Mouse (Mus musculus): ENCODE measurements around the gene Tmem35b. TPM values are rescaled to one million over a fixed set of nuclear protein-coding genes. Genes with fewer than 3 reads are reported as not detected.
"Not testable (repeated sequence)": the region's sequence is repeated elsewhere in the genome, so short reads cannot be mapped to it uniquely, and the experiment has no call there.

Gene Tmem35b
- polyA plus RNA-seq, 1 experiment from 2014 or later, result 10.8 TPM

- not testable (repeated sequence) for H3K9me3 ChIP-seq (ENCODE audit: control insufficient read depth, low read length); H3K36me3 ChIP-seq (ENCODE audit: control insufficient read depth, insufficient read depth, low read length); ATAC-seq (ENCODE audit: insufficient number of reproducible peaks, low FRiP score, low TSS enrichment, low read depth); H3K4me2 ChIP-seq (ENCODE audit: low read depth, severe bottlenecking); H3K27ac ChIP-seq (replicated peaks; ENCODE audit: low read depth, low read length); H3K27me3 ChIP-seq (ENCODE audit: control insufficient read depth, insufficient read depth, low read length); H3K4me3 ChIP-seq (ENCODE audit: low read depth, low read length); H3K4me1 ChIP-seq (ENCODE audit: control insufficient read depth, insufficient read depth, low read length); H3K9ac ChIP-seq (ENCODE audit: low read length); DNase-seq (ENCODE audit: low spot score)
- 91% methylated on average over 1 of the region's 2 CpGs for WGBS
Observed at GRCm38 (mm10) chr4:127099552-127099951, 23.9 kb upstream of the Tmem35b start.

- Histone ChIP-seq H3K4me3 (ENCODE audit: low read depth, low read length) (no peak overlapping the region), H3K4me1 (ENCODE audit: control insufficient read depth, insufficient read depth, low read length) (no peaks in the 10 kb centered on the region), H3K27ac (replicated peaks; ENCODE audit: low read depth, low read length) (no peak overlapping the region), H3K9ac (ENCODE audit: low read length) (no peak overlapping the region), H3K9me3 (ENCODE audit: control insufficient read depth, low read length) (no peaks in the 10 kb centered on the region), H3K27me3 (ENCODE audit: control insufficient read depth, insufficient read depth, low read length) (no peaks in the 10 kb centered on the region), H3K4me2 (ENCODE audit: low read depth, severe bottlenecking) (no peak overlapping the region), H3K36me3 (ENCODE audit: control insufficient read depth, insufficient read depth, low read length) (no peaks in the 10 kb centered on the region)
- no peak for DNase-seq (ENCODE audit: low spot score)
- WGBS, result 93% methylated on average over 4 of the region's 4 CpGs
- no peak for ATAC-seq (ENCODE audit: insufficient number of reproducible peaks, low FRiP score, low TSS enrichment, low read depth)
Observed at GRCm38 (mm10) chr4:127107566-127107965, 15.9 kb upstream of the Tmem35b start.

- Histone ChIP-seq H3K9me3 (ENCODE audit: control insufficient read depth, low read length) (no peaks in the 10 kb centered on the region), H3K9ac (ENCODE audit: low read length) (no peak overlapping the region), H3K4me1 (ENCODE audit: control insufficient read depth, insufficient read depth, low read length) (no peaks in the 10 kb centered on the region), H3K4me3 (ENCODE audit: low read depth, low read length) (no peak overlapping the region), H3K4me2 (ENCODE audit: low read depth, severe bottlenecking) (no peak overlapping the region), H3K27me3 (ENCODE audit: control insufficient read depth, insufficient read depth, low read length) (no peaks in the 10 kb centered on the region), H3K36me3 (ENCODE audit: control insufficient read depth, insufficient read depth, low read length) (no peaks in the 10 kb centered on the region), H3K27ac (replicated peaks; ENCODE audit: low read depth, low read length) (no peak overlapping the region)
- DNase-seq (ENCODE audit: low spot score), result no peak
- 75% methylated on average over 4 of the region's 4 CpGs for WGBS
- no peak for ATAC-seq (ENCODE audit: insufficient number of reproducible peaks, low FRiP score, low TSS enrichment, low read depth)
Observed at GRCm38 (mm10) chr4:127110570-127110969, 12.9 kb upstream of the Tmem35b start.

GRCm38 (mm10) chr4:127124331-127124730 lies 840 bp downstream of the Tmem35b start:
- H3K4me1 ChIP-seq (ENCODE audit: control insufficient read depth, insufficient read depth, low read length), result no peaks in the 10 kb centered on the region
- H3K27me3 ChIP-seq (ENCODE audit: control insufficient read depth, insufficient read depth, low read length), result no peaks in the 10 kb centered on the region
- ATAC-seq (ENCODE audit: insufficient number of reproducible peaks, low FRiP score, low TSS enrichment, low read depth) (no peak), DNase-seq (ENCODE audit: low spot score) (no peak)
- H3K27ac ChIP-seq (replicated peaks; ENCODE audit: low read depth, low read length), result no peak overlapping the region
- H3K4me2 ChIP-seq (ENCODE audit: low read depth, severe bottlenecking), result no peak overlapping the region
- peaks cover 3% of the 10 kb centered on the region; the same call in 1 of the 2 replicates for H3K36me3 ChIP-seq (ENCODE audit: control insufficient read depth, insufficient read depth, low read length)
- WGBS, result 93% methylated on average over 1 of the region's 1 CpGs
- H3K9ac ChIP-seq (ENCODE audit: low read length), result no peak overlapping the region
- no peaks in the 10 kb centered on the region for H3K9me3 ChIP-seq (ENCODE audit: control insufficient read depth, low read length)
- H3K4me3 ChIP-seq (ENCODE audit: low read depth, low read length), result no peak overlapping the region

DNA sequence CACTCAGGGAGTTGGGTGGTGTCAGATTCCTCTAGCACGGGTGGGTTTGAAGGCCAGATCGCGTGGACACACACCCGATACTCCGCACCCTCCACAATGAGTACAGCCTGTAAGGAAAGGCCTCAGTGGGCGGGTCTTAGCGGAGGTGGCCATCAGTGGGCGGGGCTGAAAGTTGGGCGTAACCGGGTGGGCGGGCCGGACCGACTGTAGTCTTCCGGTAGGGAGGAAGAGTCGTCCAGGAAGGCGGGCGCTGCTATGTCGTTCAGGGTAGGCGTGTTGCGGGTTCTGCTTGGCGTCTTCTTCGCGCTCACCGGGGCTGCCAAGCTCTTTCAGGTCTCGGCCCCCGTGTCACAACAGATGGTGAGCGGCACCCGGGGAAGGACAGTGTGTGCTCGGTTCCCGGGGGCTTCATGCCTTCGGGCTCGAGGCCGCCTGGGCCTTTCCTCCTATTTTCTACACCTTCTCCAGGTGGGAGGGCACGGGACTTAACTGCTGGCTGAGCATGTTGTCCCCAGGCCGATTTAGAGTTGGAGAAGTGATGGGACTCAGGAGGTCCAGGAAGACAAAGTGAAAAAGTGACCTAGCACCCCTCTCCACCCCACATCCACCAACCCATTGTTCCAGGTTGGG lies 2.5 kb downstream of the Tmem35b start:
- Histone ChIP-seq H3K27me3 (ENCODE audit: control insufficient read depth, insufficient read depth, low read length) (no peaks in the 10 kb centered on the region), H3K4me1 (ENCODE audit: control insufficient read depth, insufficient read depth, low read length) (no peaks in the 10 kb centered on the region), H3K4me2 (ENCODE audit: low read depth, severe bottlenecking) (peak overlapping the region; percentile 59), H3K9ac (ENCODE audit: low read length) (peak overlapping the region; percentile 63), H3K27ac (replicated peaks; ENCODE audit: low read depth, low read length) (no peak overlapping the region; the same call in 1 of the 2 replicates), H3K36me3 (ENCODE audit: control insufficient read depth, insufficient read depth, low read length) (peaks cover 3% of the 10 kb centered on the region; the same call in 1 of the 2 replicates), H3K4me3 (ENCODE audit: low read depth, low read length) (peak overlapping the region; percentile 49), H3K9me3 (ENCODE audit: control insufficient read depth, low read length) (no peaks in the 10 kb centered on the region)
- WGBS, result 1% methylated on average over 35 of the region's 35 CpGs
- ATAC-seq (ENCODE audit: insufficient number of reproducible peaks, low FRiP score, low TSS enrichment, low read depth) (peak; percentile 92), DNase-seq (ENCODE audit: low spot score) (peak; percentile 92)

DNA sequence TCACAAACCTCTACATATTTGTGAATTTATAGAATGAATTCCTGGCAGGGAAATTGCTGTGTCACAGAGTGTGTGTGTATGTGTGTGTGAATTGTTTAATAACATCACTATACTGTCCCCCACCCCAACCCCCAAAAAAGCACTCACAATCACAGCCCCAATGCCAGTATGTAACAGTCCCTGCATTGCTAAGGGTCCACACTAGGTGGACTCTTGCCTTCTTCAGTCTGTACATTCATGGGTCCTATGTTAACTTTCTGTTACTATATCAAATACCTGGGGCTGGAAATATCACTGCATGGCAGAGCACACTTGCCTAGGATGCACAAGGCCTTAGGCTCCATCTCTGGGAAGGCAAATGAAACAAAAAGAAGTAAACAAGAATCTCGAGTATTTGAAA lies 11.2 kb downstream of the Tmem35b start:
- H3K4me2 ChIP-seq (ENCODE audit: low read depth, severe bottlenecking), result no peak overlapping the region
- no peaks in the 10 kb centered on the region for H3K4me1 ChIP-seq (ENCODE audit: control insufficient read depth, insufficient read depth, low read length)
- no peak overlapping the region for H3K27ac ChIP-seq (replicated peaks; ENCODE audit: low read depth, low read length)
- 47% methylated on average over 1 of the region's 1 CpGs for whole genome bisulfite sequencing
- no peaks in the 10 kb centered on the region for H3K36me3 ChIP-seq (ENCODE audit: control insufficient read depth, insufficient read depth, low read length)
- ATAC-seq (ENCODE audit: insufficient number of reproducible peaks, low FRiP score, low TSS enrichment, low read depth), result no peak
- H3K9ac ChIP-seq (ENCODE audit: low read length), result no peak overlapping the region
- H3K9me3 ChIP-seq (ENCODE audit: control insufficient read depth, low read length), result no peaks in the 10 kb centered on the region
- DNase-seq (ENCODE audit: low spot score), result no peak
- H3K4me3 ChIP-seq (ENCODE audit: low read depth, low read length), result no peak overlapping the region
- H3K27me3 ChIP-seq (ENCODE audit: control insufficient read depth, insufficient read depth, low read length), result no peaks in the 10 kb centered on the region

- 87% methylated on average over 5 of the region's 5 CpGs for WGBS
- no peaks in the 10 kb centered on the region for H3K4me1 ChIP-seq (ENCODE audit: control insufficient read depth, insufficient read depth, low read length)
- no peaks in the 10 kb centered on the region for H3K36me3 ChIP-seq (ENCODE audit: control insufficient read depth, insufficient read depth, low read length)
- DNase-seq (ENCODE audit: low spot score) (no peak), ATAC-seq (ENCODE audit: insufficient number of reproducible peaks, low FRiP score, low TSS enrichment, low read depth) (no peak)
- no peak overlapping the region for H3K4me2 ChIP-seq (ENCODE audit: low read depth, severe bottlenecking)
- H3K4me3 ChIP-seq (ENCODE audit: low read depth, low read length), result no peak overlapping the region
- H3K9me3 ChIP-seq (ENCODE audit: control insufficient read depth, low read length), result no peaks in the 10 kb centered on the region
- H3K9ac ChIP-seq (ENCODE audit: low read length), result no peak overlapping the region
- H3K27ac ChIP-seq (replicated peaks; ENCODE audit: low read depth, low read length), result no peak overlapping the region
- no peaks in the 10 kb centered on the region for H3K27me3 ChIP-seq (ENCODE audit: control insufficient read depth, insufficient read depth, low read length)
Observed at GRCm38 (mm10) chr4:127137591-127137990, 14.1 kb downstream of the Tmem35b start.

- Histone ChIP-seq H3K9ac (ENCODE audit: low read length) (no peak overlapping the region), H3K4me1 (ENCODE audit: control insufficient read depth, insufficient read depth, low read length) (no peaks in the 10 kb centered on the region), H3K4me2 (ENCODE audit: low read depth, severe bottlenecking) (no peak overlapping the region), H3K27ac (replicated peaks; ENCODE audit: low read depth, low read length) (no peak overlapping the region), H3K9me3 (ENCODE audit: control insufficient read depth, low read length) (no peaks in the 10 kb centered on the region), H3K4me3 (ENCODE audit: low read depth, low read length) (no peak overlapping the region), H3K36me3 (ENCODE audit: control insufficient read depth, insufficient read depth, low read length) (no peaks in the 10 kb centered on the region), H3K27me3 (ENCODE audit: control insufficient read depth, insufficient read depth, low read length) (no peaks in the 10 kb centered on the region)
- DNase-seq (ENCODE audit: low spot score) (no peak), ATAC-seq (ENCODE audit: insufficient number of reproducible peaks, low FRiP score, low TSS enrichment, low read depth) (no peak)
- 68% methylated on average over 6 of the region's 6 CpGs for WGBS
Observed at GRCm38 (mm10) chr4:127138486-127138885, 15.0 kb downstream of the Tmem35b start.

GRCm38 (mm10) chr4:127150031-127150430 lies 26.5 kb downstream of the Tmem35b start:
- no peaks in the 10 kb centered on the region for H3K4me1 ChIP-seq (ENCODE audit: control insufficient read depth, insufficient read depth, low read length)
- no peaks in the 10 kb centered on the region for H3K9me3 ChIP-seq (ENCODE audit: control insufficient read depth, low read length)
- ATAC-seq (ENCODE audit: insufficient number of reproducible peaks, low FRiP score, low TSS enrichment, low read depth) (no peak), DNase-seq (ENCODE audit: low spot score) (no peak)
- 88% methylated on average over 13 of the region's 13 CpGs for WGBS
- H3K4me3 ChIP-seq (ENCODE audit: low read depth, low read length), result no peak overlapping the region
- no peak overlapping the region for H3K4me2 ChIP-seq (ENCODE audit: low read depth, severe bottlenecking)
- H3K27ac ChIP-seq (replicated peaks; ENCODE audit: low read depth, low read length), result no peak overlapping the region
- H3K9ac ChIP-seq (ENCODE audit: low read length), result no peak overlapping the region
- H3K27me3 ChIP-seq (ENCODE audit: control insufficient read depth, insufficient read depth, low read length), result no peaks in the 10 kb centered on the region
- no peaks in the 10 kb centered on the region for H3K36me3 ChIP-seq (ENCODE audit: control insufficient read depth, insufficient read depth, low read length)
